Mouse (Mus musculus): ENCODE measurements around the gene Nptx2. TPM values are rescaled to one million over a fixed set of nuclear protein-coding genes. Genes with fewer than 3 reads are reported as not detected.

Gene Nptx2
- polyA plus RNA-seq, 1 experiment from 2014 or later: 0.34 TPM

- peaks cover 48% of the 10 kb centered on the region for H3K27me3 ChIP-seq (ENCODE audit: low read depth, poor library complexity, severe bottlenecking)
Measured at GRCm38 (mm10) chr5:144542711-144543308, 2.9 kb upstream of the Nptx2 start.

GRCm38 (mm10) chr5:144546423-144546995 lies 807 bp downstream of the Nptx2 start:
- peak overlapping the region; percentile 59 for H3K27ac ChIP-seq
- WGBS: 4% methylated on average over 34 of the region's 34 CpGs

More at GRCm38 (mm10) chr5:144542711-144543308, 2.9 kb upstream of the Nptx2 start:
- Histone ChIP-seq H3K4me1 (peaks cover 21% of the 10 kb centered on the region), H3K4me3 (no peak overlapping the region), H3K9me3 (replicated peaks) (no peaks in the 10 kb centered on the region), H3K27ac (no peak overlapping the region), H3K36me3 (no peaks in the 10 kb centered on the region)
- no peak for DNase-seq (ENCODE audit: low spot score)
- WGBS: 20% methylated on average over 12 of the region's 12 CpGs

GRCm38 (mm10) chr5:144547333-144547878 lies 1.7 kb downstream of the Nptx2 start:
- DNase-seq (ENCODE audit: low spot score): no peak
- 22% methylated on average over 9 of the region's 9 CpGs for WGBS
- H3K9me3 ChIP-seq (replicated peaks): no peaks in the 10 kb centered on the region
- H3K4me1 ChIP-seq: peaks cover 53% of the 10 kb centered on the region
- H3K36me3 ChIP-seq: no peaks in the 10 kb centered on the region
- peaks cover 77% of the 10 kb centered on the region for H3K27me3 ChIP-seq (ENCODE audit: low read depth, poor library complexity, severe bottlenecking)
- H3K27ac ChIP-seq: no peak overlapping the region
- H3K4me3 ChIP-seq: peak overlapping the region; percentile 46

More at GRCm38 (mm10) chr5:144546423-144546995, 807 bp downstream of the Nptx2 start:
- peaks cover 49% of the 10 kb centered on the region for H3K4me1 ChIP-seq
- peak; percentile 58 for DNase-seq (ENCODE audit: low spot score)
- H3K4me3 ChIP-seq: peak overlapping the region; percentile 47
- H3K27me3 ChIP-seq (ENCODE audit: low read depth, poor library complexity, severe bottlenecking): peaks cover 77% of the 10 kb centered on the region
- H3K9me3 ChIP-seq (replicated peaks): no peaks in the 10 kb centered on the region
- H3K36me3 ChIP-seq: no peaks in the 10 kb centered on the region

- H3K27me3 ChIP-seq (ENCODE audit: low read depth, poor library complexity, severe bottlenecking): peaks cover 76% of the 10 kb centered on the region
- no peaks in the 10 kb centered on the region for H3K36me3 ChIP-seq
- peak overlapping the region; percentile 66 for H3K27ac ChIP-seq
- 6% methylated on average over 21 of the region's 21 CpGs for WGBS
- H3K4me1 ChIP-seq: peaks cover 53% of the 10 kb centered on the region
- H3K4me3 ChIP-seq: peak overlapping the region; percentile 46
- no peaks in the 10 kb centered on the region for H3K9me3 ChIP-seq (replicated peaks)
- peak; percentile 65 for DNase-seq (ENCODE audit: low spot score)
Measured at GRCm38 (mm10) chr5:144548079-144548631, 2.5 kb downstream of the Nptx2 start.

GRCm38 (mm10) chr5:144550003-144550402 lies 4.3 kb downstream of the Nptx2 start:
- Histone ChIP-seq H3K4me1 (peaks cover 53% of the 10 kb centered on the region), H3K36me3 (no peaks in the 10 kb centered on the region), H3K4me3 (no peak overlapping the region), H3K27ac (no peak overlapping the region), H3K27me3 (ENCODE audit: low read depth, poor library complexity, severe bottlenecking) (peaks cover 57% of the 10 kb centered on the region), H3K9me3 (replicated peaks) (no peaks in the 10 kb centered on the region)
- no peak for DNase-seq (ENCODE audit: low spot score)
- WGBS: 85% methylated on average over 9 of the region's 9 CpGs

- peaks cover 50% of the 10 kb centered on the region for H3K27me3 ChIP-seq (ENCODE audit: low read depth, poor library complexity, severe bottlenecking)
Measured at GRCm38 (mm10) chr5:144550622-144551137, 5.0 kb downstream of the Nptx2 start.

GRCm38 (mm10) chr5:144556710-144557109 lies 11.0 kb downstream of the Nptx2 start:
- H3K36me3 ChIP-seq: no peaks in the 10 kb centered on the region
- no peaks in the 10 kb centered on the region for H3K27me3 ChIP-seq (ENCODE audit: low read depth, poor library complexity, severe bottlenecking)
- no peak overlapping the region for H3K4me3 ChIP-seq
- H3K27ac ChIP-seq: no peak overlapping the region
- 57% methylated on average over 10 of the region's 10 CpGs for WGBS
- H3K4me1 ChIP-seq: peaks cover 13% of the 10 kb centered on the region
- DNase-seq (ENCODE audit: low spot score): no peak
- H3K9me3 ChIP-seq (replicated peaks): no peaks in the 10 kb centered on the region

More at GRCm38 (mm10) chr5:144550622-144551137, 5.0 kb downstream of the Nptx2 start:
- Histone ChIP-seq H3K9me3 (replicated peaks) (no peaks in the 10 kb centered on the region), H3K4me3 (no peak overlapping the region), H3K27ac (no peak overlapping the region), H3K4me1 (peaks cover 48% of the 10 kb centered on the region), H3K36me3 (no peaks in the 10 kb centered on the region)
- no peak for DNase-seq (ENCODE audit: low spot score)
- 33% methylated on average over 5 of the region's 5 CpGs for WGBS

- no peak overlapping the region for H3K4me3 ChIP-seq
- DNase-seq (ENCODE audit: low spot score): no peak
- no peaks in the 10 kb centered on the region for H3K9me3 ChIP-seq (replicated peaks)
- H3K27me3 ChIP-seq (ENCODE audit: low read depth, poor library complexity, severe bottlenecking): no peaks in the 10 kb centered on the region
- no peak overlapping the region for H3K27ac ChIP-seq
- no peaks in the 10 kb centered on the region for H3K36me3 ChIP-seq
- peaks cover 11% of the 10 kb centered on the region for H3K4me1 ChIP-seq
- WGBS: 67% methylated on average over 8 of the region's 8 CpGs
Measured at GRCm38 (mm10) chr5:144557363-144557762, 11.7 kb downstream of the Nptx2 start.

GRCm38 (mm10) chr5:144558481-144558880 lies 12.8 kb downstream of the Nptx2 start:
- Histone ChIP-seq H3K4me3 (no peak overlapping the region), H3K9me3 (replicated peaks) (no peaks in the 10 kb centered on the region), H3K36me3 (no peaks in the 10 kb centered on the region), H3K4me1 (peaks cover 11% of the 10 kb centered on the region), H3K27ac (no peak overlapping the region), H3K27me3 (ENCODE audit: low read depth, poor library complexity, severe bottlenecking) (no peaks in the 10 kb centered on the region)
- no peak for DNase-seq (ENCODE audit: low spot score)

GRCm38 (mm10) chr5:144565739-144566138 lies 20.0 kb downstream of the Nptx2 start:
- WGBS: 85% methylated on average over 4 of the region's 4 CpGs
- no peaks in the 10 kb centered on the region for H3K27me3 ChIP-seq (ENCODE audit: low read depth, poor library complexity, severe bottlenecking)
- no peak for DNase-seq (ENCODE audit: low spot score)
- H3K27ac ChIP-seq: no peak overlapping the region
- H3K4me3 ChIP-seq: no peak overlapping the region
- H3K9me3 ChIP-seq (replicated peaks): no peaks in the 10 kb centered on the region
- H3K36me3 ChIP-seq: no peaks in the 10 kb centered on the region
- H3K4me1 ChIP-seq: no peaks in the 10 kb centered on the region

GRCm38 (mm10) chr5:144585100-144585499 lies 39.4 kb downstream of the Nptx2 start:
- H3K4me3 ChIP-seq: no peak overlapping the region
- no peak overlapping the region for H3K27ac ChIP-seq
- no peaks in the 10 kb centered on the region for H3K36me3 ChIP-seq
- no peaks in the 10 kb centered on the region for H3K27me3 ChIP-seq (ENCODE audit: low read depth, poor library complexity, severe bottlenecking)
- H3K4me1 ChIP-seq: no peaks in the 10 kb centered on the region
- DNase-seq (ENCODE audit: low spot score): no peak
- H3K9me3 ChIP-seq (replicated peaks): no peaks in the 10 kb centered on the region; the same call in 1 of the 2 replicates
- 91% methylated on average over 5 of the region's 5 CpGs for WGBS

GRCm38 (mm10) chr5:144591248-144591880 lies 45.7 kb downstream of the Nptx2 start:
- no peaks in the 10 kb centered on the region for H3K9me3 ChIP-seq (replicated peaks)
- H3K4me3 ChIP-seq: no peak overlapping the region
- H3K27ac ChIP-seq: no peak overlapping the region
- no peaks in the 10 kb centered on the region for H3K27me3 ChIP-seq (ENCODE audit: low read depth, poor library complexity, severe bottlenecking)
- no peak for DNase-seq (ENCODE audit: low spot score)
- no peaks in the 10 kb centered on the region for H3K36me3 ChIP-seq
- H3K4me1 ChIP-seq: no peaks in the 10 kb centered on the region
- 51% methylated on average over 12 of the region's 12 CpGs for WGBS

- Histone ChIP-seq H3K9me3 (replicated peaks) (no peaks in the 10 kb centered on the region), H3K27me3 (ENCODE audit: low read depth, poor library complexity, severe bottlenecking) (no peaks in the 10 kb centered on the region), H3K4me1 (no peaks in the 10 kb centered on the region), H3K36me3 (no peaks in the 10 kb centered on the region), H3K4me3 (no peak overlapping the region), H3K27ac (no peak overlapping the region)
- WGBS: 92% methylated on average over 9 of the region's 9 CpGs
- no peak for DNase-seq (ENCODE audit: low spot score)
Measured at GRCm38 (mm10) chr5:144594796-144595195, 49.1 kb downstream of the Nptx2 start.
